Mouse (Mus musculus) hindbrain, embryonic 11.5 days (tissue): Measurements from ENCODE around the gene Bptf. TPM values are rescaled to one million over a fixed set of nuclear protein-coding genes. Genes with fewer than 3 reads are reported as not detected.

ENCODE experiments used
- ATAC-seq: fragments of 200-750 bp; cut with Nextera tagmentation; 2 replicates; pipeline ENCODE4 v1.8.0; 2017; ENCODE audit warnings: mild to moderate bottlenecking, moderate TSS enrichment, moderate library complexity; ENCODE audit not compliant: low FRiP score
- DNase-seq: peaks from one replicate; pipeline ENCODE4 v3.0.0-alpha.2; 2015; ENCODE audit warnings: low spot score
- H3K27ac ChIP-seq: fragments of 300-500 bp; sonication (generic); 2 replicates; pipeline ENCODE4 v1.5.1; 2014; ENCODE audit warnings: mild to moderate bottlenecking, low read depth, low read length
- H3K27me3 ChIP-seq: fragments of 300-500 bp; sonication (generic); 2 replicates; pipeline ENCODE4 v1.6.1; 2014; ENCODE audit warnings: mild to moderate bottlenecking, low read length, moderate library complexity, mixed read lengths; ENCODE audit not compliant: control insufficient read depth, insufficient read depth
- H3K36me3 ChIP-seq: fragments of 300-500 bp; sonication (generic); 2 replicates; pipeline ENCODE4 v1.6.1; 2014; ENCODE audit warnings: mild to moderate bottlenecking, low read length, moderate library complexity, mixed read lengths; ENCODE audit not compliant: control insufficient read depth, insufficient read depth
- H3K4me1 ChIP-seq: fragments of 300-500 bp; sonication (generic); replicated peaks from 2 replicates; pipeline ENCODE4 v1.6.1; 2014; ENCODE audit warnings: low read length, mixed read lengths; ENCODE audit not compliant: control insufficient read depth, insufficient read depth
- H3K4me2 ChIP-seq: fragments of 300-500 bp; sonication (generic); replicated peaks from 2 replicates; pipeline ENCODE4 v1.6.1; 2014; ENCODE audit warnings: mild to moderate bottlenecking, low read depth, low read length
- H3K4me3 ChIP-seq: fragments of 300-500 bp; sonication (generic); 2 replicates; pipeline ENCODE4 v1.5.1; 2014; ENCODE audit warnings: low read depth, low read length
- H3K9ac ChIP-seq: fragments of 300-500 bp; sonication (generic); 2 replicates; pipeline ENCODE4 v1.6.1; 2014; ENCODE audit warnings: low read depth, low read length
- H3K9me3 ChIP-seq: fragments of 300-500 bp; sonication (generic); 2 replicates; pipeline ENCODE4 v1.6.1; 2016; ENCODE audit warnings: low read length; ENCODE audit not compliant: control insufficient read depth
- WGBS: fragments of 180-500 bp; shearing (Covaris S2); extraction: QIAGEN DNeasy Blood & Tissue Kit; methylation state at CpG from one replicate; pipeline ENCODE4 v1.1.7; 2014; 5-methylcytosine and 5-hydroxymethylcytosine counted together
- polyA plus RNA-seq: library from polyadenylated mRNA; unstranded; fragments of >200 nt; fragmentation: Nextera tagmentation; extraction: Ambion mirVana; gene quantifications from 2 replicates; pipeline ENCODE4 v1.2.1, GENCODE M21; 2014

Bptf gene
- polyA plus RNA-seq, 1 experiment from 2014 or later, result 55.1 TPM

DNA sequence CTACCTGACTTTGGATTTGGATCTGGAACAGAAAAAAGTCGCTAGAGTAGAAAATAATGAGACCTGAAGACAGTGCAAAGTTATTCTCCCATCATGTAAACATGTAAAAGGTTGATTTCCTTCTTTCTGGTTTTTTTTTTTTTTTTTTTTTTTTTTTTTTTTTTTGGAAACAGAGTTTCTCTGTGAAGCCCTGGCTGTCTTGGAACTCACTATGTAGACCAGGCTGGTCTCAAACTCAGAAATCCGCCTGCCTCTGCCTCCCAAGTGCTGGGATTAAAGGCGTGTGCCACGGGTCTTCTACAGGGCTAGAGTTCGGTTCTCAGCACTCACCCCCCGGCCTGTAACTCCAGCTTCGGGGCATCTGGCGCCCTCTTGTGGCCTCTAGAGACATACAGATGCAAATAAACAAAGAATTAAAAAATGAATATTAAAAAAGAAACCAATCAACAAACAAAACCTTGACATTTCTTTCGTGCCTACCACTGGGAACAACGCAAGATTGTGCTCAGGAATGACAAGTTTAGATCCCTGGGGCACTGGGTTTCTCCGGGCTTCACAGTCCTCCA, 117.8 kb downstream of the Bptf start:
- no peaks in the 10 kb centered on the region for H3K4me1 ChIP-seq
- ATAC-seq (no peak), DNase-seq (no peak)
- H3K4me2 ChIP-seq, result no peak overlapping the region
- no peak overlapping the region for H3K9ac ChIP-seq
- no peak overlapping the region for H3K27ac ChIP-seq
- H3K4me3 ChIP-seq, result no peak overlapping the region
- H3K9me3 ChIP-seq, result no peaks in the 10 kb centered on the region
- 78% methylated on average over 11 of the region's 11 CpGs for WGBS
- no peaks in the 10 kb centered on the region for H3K36me3 ChIP-seq
- H3K27me3 ChIP-seq, result no peaks in the 10 kb centered on the region

DNA sequence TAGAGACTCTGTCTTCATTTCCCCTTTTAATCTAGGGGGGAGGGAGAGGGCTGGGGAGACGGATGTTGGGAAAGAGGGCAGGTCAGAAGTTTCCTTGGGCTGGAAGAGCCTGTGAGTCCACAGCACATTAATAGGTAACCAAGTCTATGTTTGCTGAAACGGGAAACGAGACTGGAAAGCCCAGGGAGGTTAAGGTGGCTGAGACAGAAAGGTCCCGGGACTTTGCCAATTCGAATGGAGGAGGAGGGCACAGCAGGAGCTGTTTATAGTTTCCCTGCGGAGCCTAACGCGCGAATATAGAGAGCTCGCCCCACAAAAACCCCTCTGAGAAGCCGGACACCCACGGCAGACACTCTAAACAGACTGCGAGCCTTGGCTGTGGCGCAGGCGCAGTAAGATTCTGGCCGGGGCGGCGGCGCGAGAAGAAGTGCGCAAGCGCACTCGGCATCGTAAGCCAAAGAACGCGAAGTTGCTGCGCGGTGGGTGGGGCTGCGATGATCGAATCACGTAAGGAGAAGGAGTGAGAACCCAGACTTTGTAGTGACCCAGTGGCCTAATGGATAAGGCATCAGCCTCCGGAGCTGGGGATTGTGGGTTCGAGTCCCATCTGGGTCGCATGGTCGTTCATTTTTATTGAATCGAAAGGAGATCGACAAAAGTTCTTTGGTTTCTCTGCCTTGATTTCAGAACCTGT, 119.5 kb downstream of the Bptf start:
- Histone ChIP-seq H3K4me3 (peak overlapping the region; percentile 57), H3K9me3 (no peaks in the 10 kb centered on the region), H3K36me3 (no peaks in the 10 kb centered on the region), H3K27ac (peak overlapping the region; percentile 85), H3K4me1 (no peaks in the 10 kb centered on the region), H3K27me3 (no peaks in the 10 kb centered on the region), H3K9ac (peak overlapping the region; percentile 79), H3K4me2 (peak overlapping the region; percentile 35)
- ATAC-seq, result peak; percentile 96
- under 1% methylated on average over 37 of the region's 37 CpGs for WGBS
- DNase-seq, result peak; percentile 99

DNA sequence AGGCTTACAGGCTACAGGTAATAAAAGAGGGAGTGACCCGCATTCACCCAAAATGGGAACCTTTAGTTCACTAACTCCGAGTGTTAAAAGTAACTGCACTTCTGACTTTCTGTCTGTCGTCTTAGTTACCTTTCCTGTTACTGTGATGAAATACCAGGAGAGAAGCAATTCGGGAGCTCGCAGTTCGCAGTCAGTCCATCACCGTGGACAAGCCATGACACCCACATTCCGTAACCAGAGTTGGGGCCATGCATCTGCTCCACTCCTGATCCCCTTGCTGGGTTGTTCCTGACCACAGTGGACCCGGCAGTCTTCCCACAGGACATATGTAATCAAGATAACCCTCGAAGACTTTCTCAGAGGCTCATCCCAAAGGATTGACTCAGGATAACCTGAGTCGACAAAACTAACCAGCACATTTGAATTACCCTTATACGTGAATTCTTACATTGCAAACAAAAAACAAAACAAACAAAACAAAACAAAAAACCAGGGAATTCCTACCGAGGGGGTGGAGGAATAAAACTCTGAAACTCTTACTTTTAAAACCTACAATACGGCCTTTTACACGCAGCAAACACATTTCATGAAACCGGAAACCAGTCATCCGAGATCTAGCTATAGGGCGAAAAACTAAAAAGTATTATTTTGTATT, 120.1 kb downstream of the Bptf start:
- peak overlapping the region; percentile 57 for H3K4me3 ChIP-seq
- no peaks in the 10 kb centered on the region for H3K9me3 ChIP-seq
- H3K4me1 ChIP-seq, result no peaks in the 10 kb centered on the region
- no peaks in the 10 kb centered on the region for H3K27me3 ChIP-seq
- DNase-seq (no peak), ATAC-seq (no peak; the same call in 1 of the 2 replicates)
- H3K9ac ChIP-seq, result peak overlapping the region; percentile 79
- H3K27ac ChIP-seq, result peak overlapping the region; percentile 85
- WGBS, result 46% methylated on average over 18 of the region's 18 CpGs
- no peaks in the 10 kb centered on the region for H3K36me3 ChIP-seq
- peak overlapping the region; percentile 35 for H3K4me2 ChIP-seq

DNA sequence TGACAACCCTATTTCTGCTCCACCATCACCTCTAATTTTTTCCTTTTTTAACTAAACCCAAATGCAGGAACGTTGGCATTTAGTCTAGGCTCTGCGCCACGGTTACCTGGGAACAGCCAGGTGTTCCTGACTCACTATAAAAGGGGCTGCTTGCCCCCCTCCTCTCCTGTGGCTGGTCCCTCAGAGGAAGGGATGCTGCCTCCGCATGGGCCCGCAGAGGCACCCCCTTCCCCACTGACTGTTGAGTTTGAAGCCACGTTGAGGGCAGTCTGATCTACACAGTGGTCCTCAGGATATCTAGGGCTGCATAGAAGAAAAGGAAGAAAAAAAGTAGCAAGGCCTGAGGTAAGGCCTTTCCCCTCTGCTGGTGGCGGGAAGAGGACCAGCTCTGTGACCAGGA, 120.8 kb downstream of the Bptf start:
- H3K4me1 ChIP-seq, result no peaks in the 10 kb centered on the region
- ATAC-seq, result no peak
- H3K36me3 ChIP-seq, result no peaks in the 10 kb centered on the region
- WGBS, result 74% methylated on average over 7 of the region's 7 CpGs
- DNase-seq, result no peak
- no peaks in the 10 kb centered on the region for H3K27me3 ChIP-seq
- no peaks in the 10 kb centered on the region for H3K9me3 ChIP-seq
- H3K27ac ChIP-seq, result no peak overlapping the region
- no peak overlapping the region for H3K4me3 ChIP-seq
- no peak overlapping the region for H3K9ac ChIP-seq
- no peak overlapping the region for H3K4me2 ChIP-seq

DNA sequence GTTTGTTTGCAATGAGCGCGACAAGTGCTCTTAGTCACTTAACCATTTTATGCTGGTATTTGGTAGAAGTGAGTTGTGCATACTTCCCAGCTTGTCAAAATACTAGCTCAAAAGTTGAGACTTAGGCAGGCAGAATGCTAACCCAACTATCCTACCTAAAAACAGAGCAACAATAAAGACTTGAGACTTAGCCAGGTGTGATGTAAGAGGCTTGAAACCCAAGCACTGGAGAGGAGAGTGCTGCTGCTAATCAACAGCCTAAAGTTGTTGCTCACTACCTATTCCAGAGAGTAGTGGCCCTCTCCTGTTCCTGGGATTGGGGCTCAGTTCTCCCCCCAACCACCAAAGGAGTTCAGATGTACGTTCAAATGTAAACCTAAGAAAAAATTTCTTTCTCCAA, 121.5 kb downstream of the Bptf start:
- Histone ChIP-seq H3K4me3 (no peak overlapping the region), H3K9me3 (no peaks in the 10 kb centered on the region), H3K36me3 (no peaks in the 10 kb centered on the region), H3K4me1 (no peaks in the 10 kb centered on the region), H3K4me2 (no peak overlapping the region), H3K9ac (no peak overlapping the region), H3K27me3 (no peaks in the 10 kb centered on the region), H3K27ac (no peak overlapping the region)
- 93% methylated on average over 3 of the region's 3 CpGs for WGBS
- DNase-seq (no peak), ATAC-seq (no peak)

DNA sequence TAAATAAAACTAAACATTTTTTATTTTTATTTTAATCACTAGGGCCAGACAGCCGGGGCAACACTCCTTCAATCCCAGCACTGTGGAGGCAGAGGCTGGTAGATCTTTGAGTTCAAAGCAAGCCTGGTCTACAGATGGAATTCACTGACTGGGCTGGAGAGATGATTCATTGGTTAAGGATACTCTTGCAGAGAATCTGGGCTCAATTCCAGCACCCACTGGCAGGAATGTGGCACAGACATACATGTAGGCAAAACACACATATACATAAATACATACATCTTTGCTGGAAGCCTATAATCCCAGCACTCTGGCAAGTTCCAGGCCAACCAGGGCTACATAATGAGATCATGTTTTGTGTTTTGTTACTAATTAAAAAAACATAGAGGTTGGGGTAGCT, 126.4 kb downstream of the Bptf start:
- WGBS, result 98% methylated on average over 1 of the region's 1 CpGs
- no peak for DNase-seq
- no peak overlapping the region for H3K4me2 ChIP-seq
- no peak overlapping the region for H3K27ac ChIP-seq
- H3K9ac ChIP-seq, result no peak overlapping the region
- no peaks in the 10 kb centered on the region for H3K4me1 ChIP-seq
- H3K9me3 ChIP-seq, result no peaks in the 10 kb centered on the region
- H3K27me3 ChIP-seq, result no peaks in the 10 kb centered on the region
- ATAC-seq, result no peak
- H3K36me3 ChIP-seq, result no peaks in the 10 kb centered on the region
- H3K4me3 ChIP-seq, result no peak overlapping the region

DNA sequence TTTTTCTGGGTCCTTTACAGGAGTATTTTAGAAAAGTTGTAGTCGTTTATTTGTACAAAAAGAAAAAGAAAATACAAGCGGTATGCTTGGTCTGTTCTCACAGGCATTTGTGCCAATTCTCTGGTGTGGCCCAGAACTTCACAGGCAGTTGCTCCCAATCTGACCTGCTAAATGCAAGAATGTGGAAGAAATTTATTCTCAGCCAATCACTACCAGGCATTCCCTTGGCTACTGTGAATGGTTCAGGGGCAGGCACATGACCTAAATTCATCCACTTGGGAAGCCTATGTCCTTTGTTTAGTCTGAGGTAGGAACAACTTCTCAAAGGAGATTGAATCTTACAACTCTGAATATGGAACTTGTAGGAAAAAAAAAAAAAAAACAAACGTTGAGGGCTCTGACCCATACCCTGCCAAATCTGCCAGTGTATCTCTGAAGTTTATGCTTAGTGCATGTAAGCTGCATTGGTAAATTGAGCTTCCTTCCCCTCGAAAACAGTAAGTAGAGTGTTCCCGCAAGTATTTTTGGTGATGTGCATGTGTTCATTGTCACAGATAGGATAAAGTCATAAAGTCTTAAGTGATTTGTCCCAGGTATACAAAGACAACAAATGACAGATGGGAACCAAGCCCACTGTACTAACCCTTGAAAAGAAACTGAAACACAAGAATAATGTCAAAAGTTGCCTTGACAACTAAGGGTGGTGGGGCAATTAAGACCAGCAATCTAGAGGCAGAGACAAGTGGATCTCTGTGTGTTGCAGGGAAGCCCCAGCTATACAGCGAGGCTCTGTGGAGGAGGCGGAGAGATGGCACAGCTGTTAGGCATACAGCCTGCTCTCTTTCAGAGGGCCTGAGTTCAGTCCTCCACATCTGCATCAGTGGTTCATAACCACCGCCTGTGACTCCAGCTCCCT, 129.9 kb downstream of the Bptf start:
- no peaks in the 10 kb centered on the region for H3K36me3 ChIP-seq
- H3K9me3 ChIP-seq, result no peaks in the 10 kb centered on the region
- peak; percentile 35 for DNase-seq
- no peaks in the 10 kb centered on the region for H3K27me3 ChIP-seq
- WGBS, result 51% methylated on average over 8 of the region's 8 CpGs
- no peak overlapping the region for H3K4me3 ChIP-seq
- no peak overlapping the region for H3K4me2 ChIP-seq
- no peak overlapping the region for H3K9ac ChIP-seq
- H3K4me1 ChIP-seq, result no peaks in the 10 kb centered on the region; the same call in 1 of the 2 replicates
- H3K27ac ChIP-seq, result no peak overlapping the region
- ATAC-seq, result no peak

DNA sequence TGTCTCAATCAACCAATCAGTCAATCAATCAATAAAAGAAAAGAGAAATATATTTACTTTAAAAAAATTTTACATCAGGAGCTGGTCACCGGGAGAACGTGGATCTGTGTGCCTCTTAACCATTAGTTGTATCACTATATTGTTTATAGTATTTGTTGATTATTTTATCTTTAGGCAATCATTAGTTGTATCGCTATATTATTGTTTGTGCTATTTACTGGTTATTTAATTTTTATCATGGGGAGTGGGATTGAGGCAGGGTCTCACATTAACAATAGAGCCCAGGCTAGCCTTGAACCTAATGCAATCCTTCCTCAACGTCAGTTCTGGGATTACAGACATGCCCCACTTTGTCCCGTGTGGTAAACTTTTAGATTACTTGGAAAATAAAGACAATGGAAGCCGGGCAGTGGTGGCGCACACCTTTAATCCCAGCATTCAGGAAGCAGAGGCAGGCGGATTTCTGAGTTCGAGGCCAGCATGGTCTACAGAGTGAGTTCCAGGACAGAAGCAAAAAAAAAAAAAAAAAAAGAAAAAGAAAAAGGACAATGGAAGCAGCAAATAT, 131.9 kb downstream of the Bptf start:
- Histone ChIP-seq H3K27ac (0 out of 2 replicates have a peak overlapping the region, but pooled peaks have one; percentile 62), H3K4me2 (peak overlapping the region; percentile 45; the same call in 1 of the 2 replicates)
- no peak for ATAC-seq

More for the DNA sequence above, 131.9 kb downstream of the Bptf start:
- H3K4me1 ChIP-seq, result no peaks in the 10 kb centered on the region; the same call in 1 of the 2 replicates
- peak overlapping the region; percentile 28 for H3K4me3 ChIP-seq
- WGBS, result 86% methylated on average over 9 of the region's 9 CpGs
- H3K9me3 ChIP-seq, result no peaks in the 10 kb centered on the region
- H3K9ac ChIP-seq, result peak overlapping the region; percentile 58; the same call in 1 of the 2 replicates
- no peaks in the 10 kb centered on the region for H3K27me3 ChIP-seq
- no peak for DNase-seq
- H3K36me3 ChIP-seq, result peaks cover 3% of the 10 kb centered on the region; the same call in 1 of the 2 replicates
